Comparison of ENCODE assay signal across 18 mouse cellular contexts in genomic region chr11:108204202-108204894, GRCm38 (mm10).
DNase-seq lines count a peak whose midpoint lies in the region; ATAC-seq lines count a peak whose summit lies in the region.
"Had no signal": no experiment of that assay in that cellular context is flagged by ENCODE, and none has a peak within 500 bp of the region (broad histone marks: within the 10 kb centered on the region; RNA-seq: fewer than 3 reads in every experiment).

No protein-coding gene starts in this region.

- H3K36me3 ChIP-seq in midbrain, embryonic 11.5 days (ENCODE audit: control insufficient read depth, insufficient read depth, low read length), result no peaks in the 10 kb centered on the region
- no peaks in the 10 kb centered on the region for H3K36me3 ChIP-seq in midbrain, embryonic 10.5 days
- H3K36me3 ChIP-seq in intestine, embryonic 15.5 days, result no peaks in the 10 kb centered on the region
- H3K36me3 ChIP-seq: limb, embryonic 15.5 days; neural tube, embryonic 13.5 days had no signal

- 46% methylated on average over 7 of the region's 7 CpGs for WGBS in midbrain, embryonic 11.5 days
- 66% methylated on average over 7 of the region's 7 CpGs for WGBS in midbrain, embryonic 10.5 days
- 76% methylated on average over 7 of the region's 7 CpGs for WGBS in intestine, embryonic 15.5 days

- no peak overlapping the region for H3K9ac ChIP-seq in midbrain, embryonic 11.5 days (ENCODE audit: low read length)
- H3K9ac ChIP-seq in intestine, embryonic 15.5 days, result no peak overlapping the region
- H3K9ac ChIP-seq: limb, embryonic 15.5 days; neural tube, embryonic 13.5 days had no signal

- no peak overlapping the region for H3K4me2 ChIP-seq in midbrain, embryonic 11.5 days
- H3K4me2 ChIP-seq in intestine, embryonic 15.5 days (replicated peaks), result no peak overlapping the region
- H3K4me2 ChIP-seq: limb, embryonic 15.5 days; neural tube, embryonic 13.5 days had no signal

- H3K4me1 ChIP-seq in midbrain, embryonic 11.5 days (ENCODE audit: control insufficient read depth, insufficient read depth, low read length), result peaks cover 18% of the 10 kb centered on the region
- H3K4me1 ChIP-seq in midbrain, embryonic 10.5 days, result peaks cover 32% of the 10 kb centered on the region
- H3K4me1 ChIP-seq in intestine, embryonic 15.5 days (replicated peaks), result 0 out of 2 replicates have a peak, but pooled peaks cover 3% of the 10 kb centered on the region

- H3K27me3 ChIP-seq in midbrain, embryonic 11.5 days (ENCODE audit: control insufficient read depth, insufficient read depth, low read length), result no peaks in the 10 kb centered on the region; the same call in 1 of the 2 replicates
- H3K27me3 ChIP-seq in midbrain, embryonic 10.5 days (ENCODE audit: low read depth, poor library complexity, severe bottlenecking), result 0 out of 2 replicates have a peak, but pooled peaks cover 10% of the 10 kb centered on the region
- H3K27me3 ChIP-seq in intestine, embryonic 15.5 days (replicated peaks), result no peaks in the 10 kb centered on the region
- H3K27me3 ChIP-seq: limb, embryonic 15.5 days; neural tube, embryonic 13.5 days had no signal

- no peak for DNase-seq in frontal cortex, postnatal 10 days (ENCODE audit: low spot score in 2 of 2)
- DNase-seq in midbrain, embryonic 11.5 days (ENCODE audit: low spot score, missing footprints), result no peak
- DNase-seq in midbrain, embryonic 10.5 days (ENCODE audit: low spot score), result no peak
- peak; percentile 61 for DNase-seq in induced T-regulatory cell, adult 2 months (ENCODE audit: low read depth)
- no peak for DNase-seq in right cerebral cortex, adult 18-20 months
- DNase-seq: cerebellum, postnatal 14 days; gastrocnemius, adult 2 months; heart, adult 11 months; heart, postnatal 10 days; kidney, adult 11 months; kidney, postnatal 10 days; lung, adult 18-20 months; lung, postnatal 36 days had no signal

- H3K27ac ChIP-seq in midbrain, embryonic 11.5 days (ENCODE audit: low read depth, low read length), result no peak overlapping the region
- no peak overlapping the region for H3K27ac ChIP-seq in midbrain, embryonic 10.5 days (replicated peaks)
- no peak overlapping the region for H3K27ac ChIP-seq in intestine, embryonic 15.5 days
- H3K27ac ChIP-seq: gastrocnemius, adult 2 months; limb, embryonic 15.5 days; neural tube, embryonic 13.5 days had no signal

- no peak overlapping the region for H3K4me3 ChIP-seq in midbrain, embryonic 11.5 days (ENCODE audit: low read depth, low read length)
- H3K4me3 ChIP-seq in midbrain, embryonic 10.5 days, result no peak overlapping the region
- no peak overlapping the region for H3K4me3 ChIP-seq in intestine, embryonic 15.5 days (replicated peaks)
- H3K4me3 ChIP-seq: erythroblast, embryonic 14.5 days; gastrocnemius, adult 2 months; limb, embryonic 15.5 days; neural tube, embryonic 13.5 days had no signal

- ATAC-seq in frontal cortex, adult (ENCODE audit: low TSS enrichment), result peak; percentile 67
- peak; percentile 33; the same call in 1 of the 2 replicates for ATAC-seq in midbrain, embryonic 11.5 days (ENCODE audit: low FRiP score)
- no peak for ATAC-seq in intestine, embryonic 15.5 days

- no peaks in the 10 kb centered on the region for H3K9me3 ChIP-seq in midbrain, embryonic 11.5 days (ENCODE audit: control insufficient read depth, low read length)
- no peaks in the 10 kb centered on the region for H3K9me3 ChIP-seq in midbrain, embryonic 10.5 days (replicated peaks)
- H3K9me3 ChIP-seq in intestine, embryonic 15.5 days, result no peaks in the 10 kb centered on the region
- H3K9me3 ChIP-seq: limb, embryonic 15.5 days; neural tube, embryonic 13.5 days had no signal
